Mouse (Mus musculus) liver, embryonic 13.5 days (tissue): ENCODE results near the gene Pank4. TPM values are rescaled to one million over a fixed set of nuclear protein-coding genes. Genes with fewer than 3 reads are reported as not detected.

ENCODE experiments used
- ATAC-seq: fragments of 200-750 bp; cut with Nextera tagmentation; 2 replicates; pipeline ENCODE4 v1.8.0; 2017; ENCODE audit warnings: low read depth, mild to moderate bottlenecking, moderate number of reproducible peaks, moderate library complexity
- DNase-seq: peaks from one replicate; pipeline ENCODE4 v3.0.0; 2022
- H3K27ac ChIP-seq: fragments of 300-500 bp; sonication (generic); 2 replicates; pipeline ENCODE4 v1.5.1; 2015; ENCODE audit warnings: moderate library complexity, mild to moderate bottlenecking, inconsistent platforms
- H3K27me3 ChIP-seq: fragments of 300-500 bp; sonication (generic); 2 replicates; pipeline ENCODE4 v1.6.1; 2015; ENCODE audit warnings: mild to moderate bottlenecking, inconsistent platforms
- H3K36me3 ChIP-seq: fragments of 300-500 bp; sonication (generic); 2 replicates; pipeline ENCODE4 v1.6.1; 2015; ENCODE audit warnings: mild to moderate bottlenecking, inconsistent platforms
- H3K4me1 ChIP-seq: fragments of 300-500 bp; sonication (generic); replicated peaks from 2 replicates; pipeline ENCODE4 v1.6.1; 2015; ENCODE audit warnings: inconsistent platforms
- H3K4me2 ChIP-seq: fragments of 300-500 bp; sonication (generic); 2 replicates; pipeline ENCODE4 v1.6.1; 2015; ENCODE audit warnings: inconsistent platforms, mild to moderate bottlenecking, moderate library complexity
- H3K4me3 ChIP-seq: fragments of 300-500 bp; sonication (generic); replicated peaks from 2 replicates; pipeline ENCODE4 v1.5.1; 2015; ENCODE audit warnings: mild to moderate bottlenecking, inconsistent platforms
- H3K9ac ChIP-seq: fragments of 300-500 bp; sonication (generic); 2 replicates; pipeline ENCODE4 v1.6.1; 2015; ENCODE audit warnings: mild to moderate bottlenecking, inconsistent platforms
- H3K9me3 ChIP-seq: fragments of 300-500 bp; sonication (generic); replicated peaks from 2 replicates; pipeline ENCODE4 v1.6.1; 2016; ENCODE audit warnings: inconsistent platforms
- WGBS: fragments of 180-500 bp; shearing (Covaris S2); methylation state at CpG from one replicate; pipeline ENCODE4 v1.1.7; 2015; ENCODE audit not compliant: insufficient replicate concordance; 5-methylcytosine and 5-hydroxymethylcytosine counted together
- polyA plus RNA-seq: library from polyadenylated mRNA; unstranded; fragments of >200 nt; fragmentation: Nextera tagmentation; extraction: Ambion mirVana; gene quantifications from 2 replicates; pipeline ENCODE4 v1.2.1, GENCODE M21; 2015

Pank4 gene
- polyA plus RNA-seq, 1 experiment from 2014 or later, result 23.9 TPM

DNA sequence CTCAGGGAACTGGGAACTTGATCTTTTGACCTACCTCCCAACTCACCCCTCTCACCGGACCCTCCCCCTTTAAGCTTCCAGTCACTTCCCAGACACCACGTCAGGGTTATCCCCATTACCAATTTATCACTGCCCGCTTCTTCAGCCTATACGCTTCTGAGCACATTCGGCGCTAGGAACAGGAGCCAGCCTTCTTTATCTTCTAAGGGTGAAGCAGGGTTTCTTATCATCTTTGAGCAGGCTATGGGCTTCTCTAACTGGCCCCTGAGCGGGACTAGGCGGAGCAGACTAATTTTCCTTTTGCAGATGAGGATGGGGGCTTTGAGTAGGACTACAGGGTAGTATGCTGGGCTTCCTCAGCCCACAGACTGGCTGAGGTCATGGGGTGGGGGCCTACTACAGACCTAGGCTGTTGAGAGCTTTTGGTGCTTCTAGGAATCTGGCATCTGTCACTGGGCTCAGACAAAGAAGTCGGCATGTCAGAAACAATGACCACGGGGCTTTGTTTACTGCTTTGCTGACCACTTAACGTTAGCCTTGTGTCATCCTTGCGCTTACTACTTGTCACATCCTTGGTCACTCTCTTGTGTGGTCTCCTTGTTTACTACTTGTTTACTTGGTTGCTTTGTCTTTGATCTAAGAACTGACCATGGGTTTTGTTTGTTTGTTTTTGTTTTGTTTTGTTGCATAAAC is 35.4 kb upstream of the Pank4 start, which contains the start of gene Tnfrsf14:
TSS of gene Tnfrsf14 (minus strand) at position 169 of the 693 bp plus-strand sequence.
- DNase-seq (peak; percentile 79), ATAC-seq (peak; percentile 88)
- peaks cover 76% of the 10 kb centered on the region for H3K4me1 ChIP-seq

GRCm38 (mm10) chr4:154929088-154929660 is 34.7 kb upstream of the Pank4 start:
- no peaks in the 10 kb centered on the region for H3K9me3 ChIP-seq
- H3K9ac ChIP-seq, result peak overlapping the region; percentile 97
- peak overlapping the region; percentile 99 for H3K27ac ChIP-seq
- no peaks in the 10 kb centered on the region for H3K27me3 ChIP-seq
- ATAC-seq, result peak; percentile 81
- H3K4me2 ChIP-seq, result peak overlapping the region; percentile 93
- DNase-seq, result peak; percentile 64
- peaks cover 73% of the 10 kb centered on the region for H3K4me1 ChIP-seq
- H3K4me3 ChIP-seq, result peak overlapping the region; percentile 75
- WGBS, result 24% methylated on average over 12 of the region's 12 CpGs
- peaks cover 34% of the 10 kb centered on the region for H3K36me3 ChIP-seq

More for the DNA sequence above, 35.4 kb upstream of the Pank4 start, which contains the start of gene Tnfrsf14:
- Histone ChIP-seq H3K27ac (peak within 1 kb of the TSS; percentile 99), H3K4me3 (peak within 1 kb of the TSS; percentile 75), H3K9me3 (no peaks in the 10 kb centered on the region), H3K9ac (peak within 1 kb of the TSS; percentile 97), H3K36me3 (peaks cover 40% of the 10 kb centered on the region), H3K27me3 (no peaks in the 10 kb centered on the region), H3K4me2 (peak within 1 kb of the TSS; percentile 93)
- WGBS, result 9% methylated on average over 12 of the region's 12 CpGs

DNA sequence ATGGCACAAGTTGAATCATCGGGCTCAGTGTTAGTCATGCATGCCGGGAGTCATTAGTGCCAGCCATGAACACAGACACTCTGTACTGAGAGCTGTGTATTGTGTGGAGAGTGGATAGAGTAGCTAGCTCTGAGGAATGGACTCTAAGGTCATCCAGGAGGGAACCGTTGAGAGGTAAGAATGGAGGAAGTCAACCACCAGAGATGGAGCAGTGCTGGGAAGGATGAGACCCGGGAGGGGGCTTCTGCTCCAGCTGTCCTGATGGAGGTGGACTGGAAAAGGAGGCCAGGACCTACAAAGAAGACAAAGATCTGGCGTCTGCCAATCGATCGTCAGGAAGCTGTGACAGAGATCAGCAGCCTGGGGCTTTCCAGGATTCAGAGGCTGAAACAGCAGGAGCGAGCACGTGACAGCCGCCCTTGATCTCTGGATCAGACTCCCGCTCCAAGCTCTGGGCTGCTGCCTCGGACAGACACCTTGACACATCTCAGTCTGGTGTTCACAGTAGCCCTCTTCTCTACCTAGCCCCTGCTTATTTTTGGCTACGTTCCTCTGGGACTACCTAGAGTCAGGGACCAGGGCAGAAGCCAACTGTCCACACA is 30.5 kb upstream of the Pank4 start:
- no peaks in the 10 kb centered on the region for H3K36me3 ChIP-seq
- no peaks in the 10 kb centered on the region for H3K9me3 ChIP-seq
- DNase-seq (no peak), ATAC-seq (no peak)
- H3K27me3 ChIP-seq, result 0 out of 2 replicates have a peak, but pooled peaks cover 3% of the 10 kb centered on the region
- peaks cover 43% of the 10 kb centered on the region for H3K4me1 ChIP-seq
- H3K4me3 ChIP-seq, result no peak overlapping the region
- 67% methylated on average over 13 of the region's 13 CpGs for WGBS
- H3K27ac ChIP-seq, result peak overlapping the region; percentile 10; the same call in 1 of the 2 replicates
- H3K9ac ChIP-seq, result peak overlapping the region; percentile 8; the same call in 1 of the 2 replicates
- no peak overlapping the region for H3K4me2 ChIP-seq

GRCm38 (mm10) chr4:154934800-154935199 is 29.1 kb upstream of the Pank4 start:
- no peak for DNase-seq
- H3K9me3 ChIP-seq, result no peaks in the 10 kb centered on the region
- no peak overlapping the region for H3K4me3 ChIP-seq
- no peak overlapping the region for H3K4me2 ChIP-seq
- H3K27me3 ChIP-seq, result 0 out of 2 replicates have a peak, but pooled peaks cover 8% of the 10 kb centered on the region
- no peak overlapping the region for H3K27ac ChIP-seq
- H3K4me1 ChIP-seq, result peaks cover 29% of the 10 kb centered on the region
- ATAC-seq, result no peak
- H3K9ac ChIP-seq, result no peak overlapping the region
- no peaks in the 10 kb centered on the region for H3K36me3 ChIP-seq
- 78% methylated on average over 2 of the region's 2 CpGs for WGBS

DNA sequence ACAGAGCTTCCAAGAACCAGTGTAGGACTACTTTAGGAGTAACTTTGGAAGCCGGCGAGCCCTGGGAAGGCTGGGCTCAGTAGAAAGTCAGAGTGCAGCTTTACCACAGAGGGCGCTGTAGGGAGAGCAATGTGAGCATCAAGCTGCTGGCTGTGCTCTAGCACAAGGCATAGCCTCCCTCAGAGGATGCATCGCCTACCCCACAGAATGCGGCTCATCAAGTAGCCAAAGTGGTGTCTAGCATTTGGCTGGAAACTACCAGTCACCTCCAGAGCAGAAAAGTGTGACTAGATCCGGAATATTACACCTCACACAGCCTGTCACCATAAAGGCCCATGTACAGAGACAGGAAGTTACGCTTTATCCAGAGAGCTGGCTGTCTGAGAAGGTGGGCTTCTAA is 28.1 kb upstream of the Pank4 start:
- ATAC-seq, result peak; percentile 37; the same call in 1 of the 2 replicates
- H3K9me3 ChIP-seq, result no peaks in the 10 kb centered on the region
- H3K27me3 ChIP-seq, result peaks cover 15% of the 10 kb centered on the region; the same call in 1 of the 2 replicates
- 82% methylated on average over 7 of the region's 7 CpGs for WGBS
- peaks cover 21% of the 10 kb centered on the region for H3K4me1 ChIP-seq
- H3K9ac ChIP-seq, result no peak overlapping the region
- H3K36me3 ChIP-seq, result no peaks in the 10 kb centered on the region
- DNase-seq, result no peak
- H3K27ac ChIP-seq, result peak overlapping the region; percentile 16; the same call in 1 of the 2 replicates
- H3K4me2 ChIP-seq, result no peak overlapping the region
- H3K4me3 ChIP-seq, result no peak overlapping the region

DNA sequence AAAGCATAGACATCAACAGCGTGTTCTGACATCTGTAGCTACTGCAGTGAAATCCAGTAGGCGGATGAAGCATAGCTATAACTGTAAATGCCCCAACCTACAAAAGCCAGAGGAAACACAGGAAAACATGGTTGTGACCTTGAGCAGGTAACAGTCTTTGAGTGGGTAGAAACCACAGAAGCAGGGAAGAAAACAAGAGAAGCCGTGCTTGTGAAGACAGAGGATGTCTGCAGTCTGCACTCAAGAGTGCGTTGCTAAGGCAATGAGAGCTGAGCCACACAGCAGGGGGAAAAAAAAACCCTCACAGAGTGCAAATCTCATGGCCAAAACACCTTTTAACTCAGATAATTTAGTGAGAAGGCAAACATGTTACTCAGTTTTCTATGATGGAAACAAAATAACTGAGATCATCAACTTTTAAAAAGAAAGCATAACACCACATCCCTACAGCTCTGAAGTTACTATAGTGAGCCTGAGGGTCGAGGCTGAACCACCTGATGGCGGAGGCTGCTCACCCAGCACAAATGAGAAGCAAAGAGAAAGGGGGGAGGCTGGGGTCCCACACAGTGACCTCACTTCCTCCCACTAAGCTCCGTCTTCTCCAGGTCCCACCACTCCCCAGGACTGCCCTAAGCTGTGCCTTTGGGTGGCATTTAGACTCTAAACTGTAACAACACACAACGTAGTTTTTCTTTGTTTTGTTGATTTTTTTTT is 27.2 kb upstream of the Pank4 start:
- ATAC-seq (no peak), DNase-seq (no peak)
- Histone ChIP-seq H3K4me3 (no peak overlapping the region), H3K4me2 (no peak overlapping the region), H3K27ac (no peak overlapping the region), H3K9me3 (no peaks in the 10 kb centered on the region), H3K4me1 (peaks cover 21% of the 10 kb centered on the region), H3K27me3 (peaks cover 20% of the 10 kb centered on the region), H3K9ac (no peak overlapping the region), H3K36me3 (no peaks in the 10 kb centered on the region)
- WGBS, result 63% methylated on average over 8 of the region's 8 CpGs

- Histone ChIP-seq H3K4me3 (no peak overlapping the region), H3K36me3 (no peaks in the 10 kb centered on the region), H3K4me1 (peaks cover 16% of the 10 kb centered on the region), H3K9me3 (no peaks in the 10 kb centered on the region), H3K4me2 (no peak overlapping the region), H3K27me3 (peaks cover 23% of the 10 kb centered on the region), H3K27ac (no peak overlapping the region), H3K9ac (no peak overlapping the region)
- 55% methylated on average over 1 of the region's 1 CpGs for WGBS
- DNase-seq (no peak), ATAC-seq (no peak)
These were observed 26.2 kb upstream of the Pank4 start for GRCm38 (mm10) chr4:154937746-154938145.

DNA sequence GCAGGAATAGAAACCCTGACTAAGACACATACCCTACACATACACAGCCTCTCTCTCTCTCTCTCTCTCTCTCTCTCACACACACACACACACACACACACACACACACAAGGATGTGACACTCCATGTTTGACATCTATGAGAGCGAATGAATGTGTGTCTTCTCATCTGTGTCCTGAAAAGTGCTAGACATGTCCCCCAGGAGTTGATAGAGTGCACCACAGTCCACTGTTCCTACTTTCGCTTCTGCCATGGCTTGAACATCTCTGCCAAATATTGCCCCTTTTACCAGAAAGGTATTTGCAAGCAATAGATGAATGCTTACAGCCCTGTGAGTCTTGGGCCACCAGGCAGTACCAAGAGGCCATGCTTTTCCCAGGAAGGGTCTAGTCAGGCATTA is 23.8 kb upstream of the Pank4 start:
- H3K9me3 ChIP-seq, result no peaks in the 10 kb centered on the region
- peaks cover 25% of the 10 kb centered on the region for H3K27me3 ChIP-seq
- no peak overlapping the region for H3K9ac ChIP-seq
- no peaks in the 10 kb centered on the region for H3K36me3 ChIP-seq
- 79% methylated on average over 2 of the region's 2 CpGs for WGBS
- H3K4me3 ChIP-seq, result no peak overlapping the region
- H3K27ac ChIP-seq, result no peak overlapping the region
- DNase-seq (no peak), ATAC-seq (no peak)
- H3K4me1 ChIP-seq, result peaks cover 16% of the 10 kb centered on the region
- no peak overlapping the region for H3K4me2 ChIP-seq

- WGBS, result 74% methylated on average over 5 of the region's 5 CpGs
- no peak for ATAC-seq
These were observed 22.1 kb upstream of the Pank4 start for GRCm38 (mm10) chr4:154941831-154942230.

DNA sequence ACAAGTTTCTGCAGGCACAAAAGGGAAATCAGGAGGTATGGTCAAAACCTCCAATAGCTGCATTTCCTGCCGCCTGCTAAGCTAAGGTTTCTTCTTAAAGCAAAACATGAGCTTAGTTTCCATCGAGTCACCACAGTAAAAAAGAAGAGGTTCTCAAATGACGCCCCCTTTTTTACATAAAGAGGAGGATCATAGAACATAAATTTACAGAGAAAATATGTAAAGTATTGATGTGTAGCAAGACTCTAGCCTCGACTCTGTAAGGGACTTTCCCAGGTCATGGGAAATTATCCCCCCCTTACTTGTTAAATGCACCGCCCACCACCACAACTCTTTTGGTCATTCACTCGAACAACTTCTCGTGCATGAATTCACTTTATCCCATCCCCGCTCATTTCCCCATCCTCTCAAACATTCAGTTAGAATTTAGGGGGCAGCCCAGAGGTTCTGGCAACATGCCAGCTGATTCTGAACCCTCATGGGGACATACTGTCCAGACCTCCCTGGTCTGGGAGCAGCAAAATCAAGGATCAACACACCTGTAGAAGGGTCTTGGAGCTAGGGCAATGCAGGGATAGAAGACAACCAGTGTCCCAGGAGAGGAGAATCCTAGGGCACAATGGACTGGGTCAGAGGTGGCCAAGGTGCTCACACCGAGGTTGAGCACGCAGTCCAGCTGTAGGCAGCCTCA is 21.1 kb upstream of the Pank4 start:
- H3K4me1 ChIP-seq, result peaks cover 18% of the 10 kb centered on the region
- H3K27me3 ChIP-seq, result peaks cover 38% of the 10 kb centered on the region
- no peak overlapping the region for H3K9ac ChIP-seq
- H3K9me3 ChIP-seq, result no peaks in the 10 kb centered on the region
- no peak overlapping the region for H3K4me2 ChIP-seq
- DNase-seq (no peak), ATAC-seq (no peak)
- H3K4me3 ChIP-seq, result no peak overlapping the region
- no peak overlapping the region for H3K27ac ChIP-seq
- 71% methylated on average over 10 of the region's 10 CpGs for WGBS
- H3K36me3 ChIP-seq, result no peaks in the 10 kb centered on the region

More at GRCm38 (mm10) chr4:154941831-154942230, 22.1 kb upstream of the Pank4 start:
- no peaks in the 10 kb centered on the region for H3K9me3 ChIP-seq
- DNase-seq, result no peak
- peaks cover 38% of the 10 kb centered on the region for H3K27me3 ChIP-seq
- no peak overlapping the region for H3K4me2 ChIP-seq
- peaks cover 18% of the 10 kb centered on the region for H3K4me1 ChIP-seq
- H3K27ac ChIP-seq, result no peak overlapping the region
- H3K36me3 ChIP-seq, result no peaks in the 10 kb centered on the region
- H3K9ac ChIP-seq, result no peak overlapping the region
- no peak overlapping the region for H3K4me3 ChIP-seq
